Mouse (Mus musculus) stomach, postnatal 0 days (tissue): ENCODE data around the gene Ap5m1.

Experiments
- CTCF ChIP-seq: IDR thresholded peaks from 2 replicates; pipeline ENCODE4 v1.5.1; 2016; ENCODE audit warnings: antibody characterized with exemption, low read depth, mild to moderate bottlenecking, moderate library complexity
- EP300 ChIP-seq: optimal IDR thresholded peaks from 2 replicates; pipeline ENCODE3; 2016; ENCODE audit warnings: antibody characterized with exemption

DNA sequence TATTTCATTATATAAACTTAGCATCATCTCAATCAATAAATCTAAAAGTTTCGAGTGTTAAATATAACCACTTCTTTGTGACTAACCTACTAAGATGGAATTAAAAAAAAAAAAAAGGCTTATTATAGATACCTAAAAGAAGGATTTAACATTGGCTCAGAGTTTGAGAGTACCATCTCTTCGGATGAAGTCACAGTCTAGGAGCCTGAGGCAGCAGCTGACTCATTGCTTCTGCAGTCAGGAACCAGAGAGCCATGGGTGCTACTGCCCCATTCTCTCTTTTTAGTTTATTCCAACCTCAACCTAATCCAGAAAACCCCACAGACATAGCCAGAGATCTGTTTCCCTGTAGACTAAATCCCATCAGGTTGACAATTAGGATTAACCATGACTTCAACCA is 6.9 kb downstream of the Ap5m1 start:
- no peak for TF ChIP-seq EP300
- TF ChIP-seq CTCF = no peak
